Mouse (Mus musculus): ENCODE results near the gene Tfr2. TPM values are rescaled to one million over a fixed set of nuclear protein-coding genes. Genes with fewer than 3 reads are reported as not detected.

Tfr2 gene
- polyA plus RNA-seq, 1 experiment from 2014 or later = 2.2 TPM

Small RNAs within 50 kb of the gene (microRNA-seq; reads per million reads assigned to microRNA genes)
- gene Mir6418 = not detected

Other genes starting within 250 kb of the Tfr2 start
- gene Slc12a9, start 236.2 kb upstream of the Tfr2 start, polyA plus RNA-seq (2016; fragmentation: Nextera tagmentation; extraction: Ambion mirVana) = 12.6 and 13.4 TPM in 2 replicates
- gene Ephb4, start 219.7 kb upstream of the Tfr2 start, polyA plus RNA-seq (2016; fragmentation: Nextera tagmentation; extraction: Ambion mirVana) = 53.6 and 56.8 TPM in 2 replicates
- gene Zan, start 92.8 kb upstream of the Tfr2 start, polyA plus RNA-seq (2016; fragmentation: Nextera tagmentation; extraction: Ambion mirVana) = 0.11 and 0.16 TPM in 2 replicates
- 55.3 and 59.9 TPM in 2 replicates for gene Pop7, start 67.3 kb upstream of the Tfr2 start, polyA plus RNA-seq (2016; fragmentation: Nextera tagmentation; extraction: Ambion mirVana)
- 15.2 and 15.3 TPM in 2 replicates for gene Gigyf1, start 51.3 kb upstream of the Tfr2 start, polyA plus RNA-seq (2016; fragmentation: Nextera tagmentation; extraction: Ambion mirVana)
- gene Epo, start 36.6 kb upstream of the Tfr2 start, polyA plus RNA-seq (2016; fragmentation: Nextera tagmentation; extraction: Ambion mirVana) = 2.1 and 2.3 TPM in 2 replicates
- gene Gnb2, start 36.3 kb upstream of the Tfr2 start, polyA plus RNA-seq (2016; fragmentation: Nextera tagmentation; extraction: Ambion mirVana) = 276 and 281 TPM in 2 replicates
- gene Actl6b, start 16.3 kb upstream of the Tfr2 start, polyA plus RNA-seq (2016; fragmentation: Nextera tagmentation; extraction: Ambion mirVana) = 4.5 and 5.4 TPM in 2 replicates
- 15.9 and 17.2 TPM in 2 replicates for gene Mospd3, start 31.2 kb downstream of the Tfr2 start, polyA plus RNA-seq (2016; fragmentation: Nextera tagmentation; extraction: Ambion mirVana)
- 122 and 128 TPM in 2 replicates for gene Pcolce, start 43.9 kb downstream of the Tfr2 start, polyA plus RNA-seq (2016; fragmentation: Nextera tagmentation; extraction: Ambion mirVana)
- gene Fbxo24, start 59.2 kb downstream of the Tfr2 start, polyA plus RNA-seq (2016; fragmentation: Nextera tagmentation; extraction: Ambion mirVana) = 0.17 and 0.36 TPM in 2 replicates
- 36.7 and 46.5 TPM in 2 replicates for gene Lrch4, start 59.3 kb downstream of the Tfr2 start, polyA plus RNA-seq (2016; fragmentation: Nextera tagmentation; extraction: Ambion mirVana)
- gene Gm20605, start 59.3 kb downstream of the Tfr2 start, polyA plus RNA-seq (2016; fragmentation: Nextera tagmentation; extraction: Ambion mirVana) = 14.2 and 14.6 TPM in 2 replicates
- 9.0 and 9.2 TPM in 2 replicates for gene Sap25, start 71.5 kb downstream of the Tfr2 start, polyA plus RNA-seq (2016; fragmentation: Nextera tagmentation; extraction: Ambion mirVana)
- gene Irs3, start 75.9 kb downstream of the Tfr2 start, polyA plus RNA-seq (2016; fragmentation: Nextera tagmentation; extraction: Ambion mirVana) = 0.16 and 0.34 TPM in 2 replicates
- 21.3 and 23.0 TPM in 2 replicates for gene Agfg2, start 114.9 kb downstream of the Tfr2 start, polyA plus RNA-seq (2016; fragmentation: Nextera tagmentation; extraction: Ambion mirVana)
- 3.0 and 3.6 TPM in 2 replicates for gene Nyap1, start 171.8 kb downstream of the Tfr2 start, polyA plus RNA-seq (2016; fragmentation: Nextera tagmentation; extraction: Ambion mirVana)
- gene Tsc22d4, start 175.9 kb downstream of the Tfr2 start, polyA plus RNA-seq (2016; fragmentation: Nextera tagmentation; extraction: Ambion mirVana) = 89.8 and 94.3 TPM in 2 replicates
- gene Ppp1r35, start 209.0 kb downstream of the Tfr2 start, polyA plus RNA-seq (2016; fragmentation: Nextera tagmentation; extraction: Ambion mirVana) = 47.9 and 49.1 TPM in 2 replicates
- gene Mepce, start 217.8 kb downstream of the Tfr2 start, polyA plus RNA-seq (2016; fragmentation: Nextera tagmentation; extraction: Ambion mirVana) = 9.1 and 11.5 TPM in 2 replicates
- gene Zcwpw1, start 218.0 kb downstream of the Tfr2 start, polyA plus RNA-seq (2016; fragmentation: Nextera tagmentation; extraction: Ambion mirVana) = 14.5 and 17.5 TPM in 2 replicates

Data from embryonic facial prominence, embryonic 10.5 days (tissue).